9 mouse cellular contexts compared by ENCODE assay signal in the genomic region with DNA sequence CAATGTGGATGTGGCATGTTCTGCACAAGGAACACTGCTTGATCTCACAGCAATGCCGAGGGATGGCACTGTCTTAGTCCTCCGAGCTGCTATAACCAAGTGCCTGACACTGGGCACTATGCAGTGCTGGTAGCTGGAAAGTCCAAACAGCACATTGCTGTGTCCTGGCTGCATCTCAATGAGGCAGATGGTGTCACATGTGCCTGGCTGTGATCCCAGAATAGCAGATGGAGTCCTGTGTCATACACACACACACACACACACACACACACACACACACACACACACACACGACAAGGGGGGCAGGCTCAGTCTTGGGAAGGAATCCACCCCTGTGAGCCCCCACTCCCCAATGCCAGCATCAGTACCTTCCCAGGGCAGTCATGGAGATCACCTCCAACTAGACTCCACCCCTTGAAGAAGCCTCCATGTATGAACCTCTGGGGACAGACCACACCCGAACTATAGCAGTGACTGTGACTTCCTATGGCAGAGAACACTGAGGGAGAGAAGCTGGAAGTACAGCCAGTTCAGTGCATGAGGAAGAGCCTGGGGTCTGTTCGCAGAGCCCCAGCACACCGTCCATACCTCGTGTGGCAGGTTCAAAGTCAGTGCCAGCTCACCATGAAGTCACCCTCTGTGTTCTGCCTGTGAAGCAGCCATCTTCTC.
DNase-seq lines count a peak whose midpoint lies in the region; ATAC-seq and TF ChIP-seq lines count a peak whose summit lies in the region.
"Had no signal": no experiment of that assay in that cellular context is flagged by ENCODE, and none has a peak within 500 bp of the region (broad histone marks: within the 10 kb centered on the region; RNA-seq: fewer than 3 reads in every experiment).

No protein-coding gene starts in this region.

- no peak overlapping the region for H3K9ac ChIP-seq in midbrain, embryonic 14.5 days (replicated peaks; ENCODE audit: low read length)
- H3K9ac ChIP-seq in midbrain, embryonic 11.5 days (ENCODE audit: low read length), result no peak overlapping the region
- no peak overlapping the region for H3K9ac ChIP-seq in lung, postnatal 0 days (replicated peaks; ENCODE audit: low read depth)
- H3K9ac ChIP-seq: liver, embryonic 15.5 days had no signal

- 73% methylated on average over 7 of the region's 7 CpGs for WGBS in midbrain, embryonic 14.5 days
- 89% methylated on average over 7 of the region's 7 CpGs for WGBS in midbrain, embryonic 11.5 days
- WGBS in lung, postnatal 0 days, result 71% methylated on average over 7 of the region's 7 CpGs

- H3K4me1 ChIP-seq in midbrain, embryonic 14.5 days (ENCODE audit: control insufficient read depth, insufficient read depth, low read length), result no peaks in the 10 kb centered on the region
- H3K4me1 ChIP-seq in midbrain, embryonic 11.5 days (ENCODE audit: control insufficient read depth, insufficient read depth, low read length), result no peaks in the 10 kb centered on the region
- no peaks in the 10 kb centered on the region for H3K4me1 ChIP-seq in lung, postnatal 0 days (ENCODE audit: insufficient read depth, low read depth, low read length)
- H3K4me1 ChIP-seq: liver, embryonic 15.5 days had no signal

- ATAC-seq in midbrain, embryonic 14.5 days (ENCODE audit: low FRiP score, low TSS enrichment), result no peak; the same call in 1 of the 2 replicates
- no peak for ATAC-seq in midbrain, embryonic 11.5 days (ENCODE audit: low FRiP score)
- peak; percentile 46 for ATAC-seq in lung, postnatal 0 days

- H3K9me3 ChIP-seq in midbrain, embryonic 14.5 days (ENCODE audit: control insufficient read depth, low read length), result no peaks in the 10 kb centered on the region
- H3K9me3 ChIP-seq in midbrain, embryonic 11.5 days (ENCODE audit: control insufficient read depth, low read length), result no peaks in the 10 kb centered on the region
- no peaks in the 10 kb centered on the region for H3K9me3 ChIP-seq in lung, postnatal 0 days (ENCODE audit: low read length)
- H3K9me3 ChIP-seq: liver, embryonic 15.5 days had no signal

- no peaks in the 10 kb centered on the region for H3K27me3 ChIP-seq in midbrain, embryonic 14.5 days (ENCODE audit: control insufficient read depth, insufficient read depth, low read length)
- H3K27me3 ChIP-seq in midbrain, embryonic 11.5 days (ENCODE audit: control insufficient read depth, insufficient read depth, low read length), result no peaks in the 10 kb centered on the region
- no peaks in the 10 kb centered on the region for H3K27me3 ChIP-seq in lung, postnatal 0 days (replicated peaks; ENCODE audit: insufficient read depth, low read length)
- H3K27me3 ChIP-seq: liver, embryonic 15.5 days had no signal

- no peaks in the 10 kb centered on the region for H3K36me3 ChIP-seq in midbrain, embryonic 14.5 days (ENCODE audit: control insufficient read depth, insufficient read depth, low read length)
- H3K36me3 ChIP-seq in midbrain, embryonic 11.5 days (ENCODE audit: control insufficient read depth, insufficient read depth, low read length), result no peaks in the 10 kb centered on the region
- H3K36me3 ChIP-seq in lung, postnatal 0 days (ENCODE audit: insufficient read depth, low read length), result no peaks in the 10 kb centered on the region
- H3K36me3 ChIP-seq: liver, embryonic 15.5 days had no signal

- no peak overlapping the region for H3K27ac ChIP-seq in midbrain, embryonic 14.5 days (replicated peaks; ENCODE audit: low read depth, low read length)
- no peak overlapping the region for H3K27ac ChIP-seq in midbrain, embryonic 11.5 days (ENCODE audit: low read depth, low read length)
- H3K27ac ChIP-seq in lung, postnatal 0 days (ENCODE audit: low read length), result no peak overlapping the region
- H3K27ac ChIP-seq: liver, embryonic 15.5 days had no signal

- H3K4me3 ChIP-seq in midbrain, embryonic 14.5 days (replicated peaks; ENCODE audit: low read depth, low read length), result no peak overlapping the region
- H3K4me3 ChIP-seq in midbrain, embryonic 11.5 days (ENCODE audit: low read depth, low read length), result no peak overlapping the region
- no peak overlapping the region for H3K4me3 ChIP-seq in lung, postnatal 0 days (ENCODE audit: low read depth, low read length)
- H3K4me3 ChIP-seq: liver, embryonic 15.5 days had no signal

- DNase-seq in adrenal gland, postnatal 10 days, result peak; percentile 7
- DNase-seq in adrenal gland, adult 18-20 months (ENCODE audit: low spot score in 2 of 2), result no peak
- peak; percentile 56 for DNase-seq in midbrain, embryonic 14.5 days
- no peak for DNase-seq in midbrain, embryonic 11.5 days (ENCODE audit: low spot score, missing footprints)
- peak; percentile 73 for DNase-seq in heart, postnatal 4 days
- peak; percentile 37 for DNase-seq in lung, postnatal 0 days (ENCODE audit: low spot score)
- DNase-seq in ovary, postnatal 14 days (ENCODE audit: low spot score), result no peak
- no peak for DNase-seq in urinary bladder, postnatal 36 days (ENCODE audit: low spot score in 2 of 2)

- H3K4me2 ChIP-seq in midbrain, embryonic 14.5 days (ENCODE audit: low read length), result no peak overlapping the region
- no peak overlapping the region for H3K4me2 ChIP-seq in midbrain, embryonic 11.5 days
- no peak overlapping the region for H3K4me2 ChIP-seq in lung, postnatal 0 days (replicated peaks; ENCODE audit: low read depth, low read length)
- H3K4me2 ChIP-seq: liver, embryonic 15.5 days had no signal

- TF ChIP-seq EP300 in lung, postnatal 0 days (IDR thresholded peaks at IDR 0.05), result no peak

- TF ChIP-seq CTCF in lung, postnatal 0 days (IDR thresholded peaks at IDR 0.05), result no peak

Comparison
In these comparisons a context has a peak if more than half of its experiments do, and no peak if none do; other contexts are left out.
1. DNase-seq: peak in adrenal gland, postnatal 10 days (single experiment), midbrain, embryonic 14.5 days (single experiment), heart, postnatal 4 days (single experiment) and lung, postnatal 0 days (single experiment); none in adrenal gland, adult 18-20 months (0 of 2), midbrain, embryonic 11.5 days (single experiment), ovary, postnatal 14 days (single experiment) and urinary bladder, postnatal 36 days (0 of 2).